Mouse (Mus musculus): ENCODE results near the gene Qrich1. TPM values are rescaled to one million over a fixed set of nuclear protein-coding genes. Genes with fewer than 3 reads are reported as not detected.
A peak's percentile ranks its signal among the peaks of the same experiment; 100 is the strongest.

Qrich1 gene
- total RNA-seq, 1 experiment, result 152 TPM

DNA sequence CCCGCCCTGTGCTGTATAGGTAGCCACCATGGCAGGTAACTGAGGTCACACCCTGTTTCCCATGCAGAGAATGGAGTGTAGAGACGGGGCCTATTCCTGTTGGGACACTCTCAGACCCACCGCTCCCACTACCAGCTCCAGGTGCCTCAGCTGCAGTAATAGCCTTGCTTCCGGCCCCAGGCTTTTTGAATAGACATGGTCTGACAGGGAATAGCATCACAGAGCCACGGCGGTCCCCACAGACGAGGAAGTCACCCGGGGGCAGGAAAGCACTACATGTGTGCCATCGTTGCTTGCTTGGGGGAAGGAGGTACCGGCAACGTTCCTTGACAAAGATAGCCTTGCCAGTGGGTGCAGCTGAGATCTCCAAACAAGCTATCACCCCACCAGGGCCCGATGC, 58.3 kb downstream of the Qrich1 start:
- Histone ChIP-seq H3K27ac (ENCODE audit: insufficient read depth, low read depth, low read length, poor library complexity, severe bottlenecking) (no peak overlapping the region), H3K4me3 (ENCODE audit: insufficient read depth in 1 of 2, low read depth in 1 of 2, low read length in 2 of 2, poor library complexity in 1 of 2, severe bottlenecking in 1 of 2) (0 out of 4 replicates have a peak overlapping the region, but pooled peaks of 1 of the 2 experiments have one; percentile 17), H3K4me1 (ENCODE audit: control insufficient read depth in 2 of 2, insufficient read depth in 2 of 2, low read length in 2 of 2, poor library complexity in 1 of 2) (peaks cover 6 to 49% of the 10 kb centered on the region in 2 experiments; a peak in 3 of 4 replicates), H3K9ac (ENCODE audit: insufficient read depth, low read depth, low read length, poor library complexity, severe bottlenecking) (no peak overlapping the region), H3K36me3 (ENCODE audit: control insufficient read depth, insufficient read depth, low read length, poor library complexity, severe bottlenecking) (peaks cover 35% of the 10 kb centered on the region), H3K9me3 (ENCODE audit: control insufficient read depth, insufficient read depth, low read depth, low read length) (no peaks in the 10 kb centered on the region)
- in situ Hi-C loops (cut with MboI; ENCODE audit: low sequenced_read_pairs in 2 of 2, unreplicated experiment in 2 of 2), result no loop called here
- DNase-seq (ENCODE audit: low read depth, low spot score), result no peak
- TF ChIP-seq CHD2 (IDR thresholded peaks at IDR 0.05; ENCODE audit: low read depth, low read length) (no peak), ZNF384 (IDR thresholded peaks at IDR 0.05; ENCODE audit: low read depth, low read length) (no peak), ZC3H11A (IDR thresholded peaks at IDR 0.05; ENCODE audit: borderline replicate concordance, low read depth, low read length) (no peak), HCFC1 (IDR thresholded peaks at IDR 0.05; ENCODE audit: borderline replicate concordance, insufficient read depth, low read length) (no peak), MAFK (IDR thresholded peaks at IDR 0.05; ENCODE audit: insufficient read depth, low read depth, low read length) (no peak)

DNA sequence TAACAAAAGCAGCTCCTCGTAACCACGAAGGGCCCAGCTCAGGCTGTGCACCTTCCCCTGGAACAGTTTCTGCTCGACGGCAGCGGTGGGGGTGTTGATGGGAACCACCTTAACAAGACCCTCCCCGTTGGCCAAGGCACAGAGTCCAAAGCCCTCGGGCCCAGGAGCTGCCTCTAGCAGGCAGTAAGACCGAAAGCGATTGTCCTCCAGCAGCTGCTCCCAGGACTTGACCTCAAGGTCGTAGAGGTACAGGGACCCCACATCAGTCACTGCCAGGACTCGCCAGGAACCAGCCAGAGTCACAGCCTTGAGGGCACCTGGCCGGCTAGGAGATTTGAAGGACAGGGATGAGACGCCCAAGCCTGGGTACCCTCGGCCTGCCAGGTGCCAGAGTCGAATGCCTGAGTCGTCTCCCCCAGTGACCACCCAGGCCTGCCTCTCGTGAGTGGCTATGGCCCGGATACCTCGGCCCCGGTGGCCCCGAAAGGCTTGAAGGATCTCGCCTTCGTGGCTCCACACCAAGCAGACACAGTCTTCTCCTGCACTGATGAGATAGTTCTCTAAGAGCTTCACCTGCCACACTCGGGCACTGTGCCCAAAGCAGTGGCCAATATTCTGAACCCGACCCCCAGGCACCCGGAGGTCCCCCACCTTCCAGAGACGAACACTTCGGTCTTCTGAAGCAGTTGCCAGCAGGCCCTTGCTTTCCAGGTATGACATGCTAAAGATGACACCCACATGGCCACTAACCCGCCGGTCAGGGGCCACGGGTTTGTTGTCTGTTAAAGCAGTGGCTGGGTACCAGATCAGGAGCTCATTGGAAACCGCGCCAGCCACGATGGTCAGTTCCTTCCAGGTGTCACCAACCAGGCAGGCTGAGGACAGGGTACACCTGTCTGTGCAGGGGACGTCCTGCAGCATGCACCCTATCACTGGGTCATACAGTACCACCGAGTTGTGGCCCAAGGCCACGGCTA, 59.0 kb downstream of the Qrich1 start:
- no peak overlapping the region for H3K9ac ChIP-seq (ENCODE audit: insufficient read depth, low read depth, low read length, poor library complexity, severe bottlenecking)
- H3K36me3 ChIP-seq (ENCODE audit: control insufficient read depth, insufficient read depth, low read length, poor library complexity, severe bottlenecking), result peaks cover 35% of the 10 kb centered on the region
- 0 out of 4 replicates have a peak overlapping the region, but pooled peaks of 1 of the 2 experiments have one; percentile 17 for H3K4me3 ChIP-seq (ENCODE audit: insufficient read depth in 1 of 2, low read depth in 1 of 2, low read length in 2 of 2, poor library complexity in 1 of 2, severe bottlenecking in 1 of 2)
- H3K9me3 ChIP-seq (ENCODE audit: control insufficient read depth, insufficient read depth, low read depth, low read length), result no peaks in the 10 kb centered on the region
- H3K4me1 ChIP-seq (ENCODE audit: control insufficient read depth in 2 of 2, insufficient read depth in 2 of 2, low read length in 2 of 2, poor library complexity in 1 of 2), result peaks cover 6 to 50% of the 10 kb centered on the region in 2 experiments; a peak in 3 of 4 replicates
- no peak for TF ChIP-seq ZC3H11A (IDR thresholded peaks at IDR 0.05; ENCODE audit: borderline replicate concordance, low read depth, low read length)
- no peak for TF ChIP-seq MAFK (IDR thresholded peaks at IDR 0.05; ENCODE audit: insufficient read depth, low read depth, low read length)
- no peak for TF ChIP-seq ZNF384 (IDR thresholded peaks at IDR 0.05; ENCODE audit: low read depth, low read length)
- no peak for TF ChIP-seq HCFC1 (IDR thresholded peaks at IDR 0.05; ENCODE audit: borderline replicate concordance, insufficient read depth, low read length)
- no peak for TF ChIP-seq CHD2 (IDR thresholded peaks at IDR 0.05; ENCODE audit: low read depth, low read length)
- DNase-seq (ENCODE audit: low read depth, low spot score), result no peak
- in situ Hi-C loops (cut with MboI; ENCODE audit: low sequenced_read_pairs in 2 of 2, unreplicated experiment in 2 of 2), result no loop called here
- no peak overlapping the region for H3K27ac ChIP-seq (ENCODE audit: insufficient read depth, low read depth, low read length, poor library complexity, severe bottlenecking)

DNA sequence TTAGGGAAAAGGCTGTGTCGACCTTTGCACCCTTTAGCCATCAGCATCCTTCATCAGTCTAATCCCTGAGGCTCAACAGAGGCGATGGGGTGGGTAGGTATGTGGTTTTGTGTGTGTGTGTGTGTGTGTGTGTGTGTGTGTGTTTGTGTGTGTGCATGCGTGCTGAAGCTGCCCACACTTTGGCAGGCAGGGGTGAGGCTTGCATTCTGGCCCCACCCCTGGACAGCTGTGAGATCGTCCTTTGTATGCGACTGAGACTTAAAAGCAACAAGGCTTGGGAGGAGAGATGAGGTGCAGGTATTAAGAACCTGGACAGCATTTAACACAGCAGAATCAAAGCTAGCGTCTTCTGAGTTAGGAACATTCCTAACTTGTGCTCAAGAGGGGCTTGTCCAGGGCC, 60.4 kb downstream of the Qrich1 start:
- Histone ChIP-seq H3K4me1 (ENCODE audit: control insufficient read depth in 2 of 2, insufficient read depth in 2 of 2, low read length in 2 of 2, poor library complexity in 1 of 2) (peaks cover 6 to 43% of the 10 kb centered on the region in 2 experiments; a peak in 3 of 4 replicates), H3K4me3 (ENCODE audit: insufficient read depth in 1 of 2, low read depth in 1 of 2, low read length in 2 of 2, poor library complexity in 1 of 2, severe bottlenecking in 1 of 2) (0 out of 4 replicates have a peak overlapping the region, but pooled peaks of 1 of the 2 experiments have one; percentile 76), H3K9me3 (ENCODE audit: control insufficient read depth, insufficient read depth, low read depth, low read length) (no peaks in the 10 kb centered on the region), H3K36me3 (ENCODE audit: control insufficient read depth, insufficient read depth, low read length, poor library complexity, severe bottlenecking) (peaks cover 22% of the 10 kb centered on the region), H3K9ac (ENCODE audit: insufficient read depth, low read depth, low read length, poor library complexity, severe bottlenecking) (no peak overlapping the region), H3K27ac (ENCODE audit: insufficient read depth, low read depth, low read length, poor library complexity, severe bottlenecking) (no peak overlapping the region)
- TF ChIP-seq ZC3H11A (IDR thresholded peaks at IDR 0.05; ENCODE audit: borderline replicate concordance, low read depth, low read length), result no peak
- TF ChIP-seq ZNF384 (IDR thresholded peaks at IDR 0.05; ENCODE audit: low read depth, low read length), result no peak
- no peak for TF ChIP-seq HCFC1 (IDR thresholded peaks at IDR 0.05; ENCODE audit: borderline replicate concordance, insufficient read depth, low read length)
- no peak for TF ChIP-seq CHD2 (IDR thresholded peaks at IDR 0.05; ENCODE audit: low read depth, low read length)
- no peak for TF ChIP-seq MAFK (IDR thresholded peaks at IDR 0.05; ENCODE audit: insufficient read depth, low read depth, low read length)
- in situ Hi-C loops (cut with MboI; ENCODE audit: low sequenced_read_pairs in 2 of 2, unreplicated experiment in 2 of 2), result no loop called here
- DNase-seq (ENCODE audit: low read depth, low spot score), result no peak

DNA sequence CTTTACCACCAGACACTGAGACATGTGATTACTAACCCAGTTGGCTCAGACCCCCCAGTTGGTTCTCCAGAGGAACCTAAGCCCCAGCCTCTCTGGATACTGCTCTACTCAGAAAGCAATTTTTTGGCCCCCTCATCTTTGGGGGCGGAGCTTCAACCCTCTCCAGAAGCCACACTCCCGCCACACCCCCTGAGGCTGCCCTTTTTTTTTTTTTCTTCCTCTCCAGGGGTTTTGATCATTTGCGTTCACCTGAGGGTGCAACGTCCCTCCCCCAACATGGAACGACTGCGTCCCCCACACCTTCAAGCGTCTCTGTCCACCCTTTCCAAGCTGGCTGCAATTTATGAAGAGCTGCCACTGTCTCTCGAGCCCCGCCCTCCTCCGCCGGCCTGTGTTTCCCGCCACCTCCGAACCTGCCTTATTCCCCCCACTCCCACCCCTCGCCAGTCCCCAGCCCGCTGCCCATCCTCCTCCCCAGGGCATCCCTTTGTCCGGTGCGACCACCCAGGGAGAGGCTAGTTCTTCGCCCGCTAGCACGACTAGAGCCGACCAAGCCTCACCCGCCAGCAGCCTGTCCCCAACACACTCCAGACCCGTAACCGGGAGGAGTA, 61.4 kb downstream of the Qrich1 start:
- in situ Hi-C loops (cut with MboI; ENCODE audit: low sequenced_read_pairs in 2 of 2, unreplicated experiment in 2 of 2), result no loop called here
- H3K36me3 ChIP-seq (ENCODE audit: control insufficient read depth, insufficient read depth, low read length, poor library complexity, severe bottlenecking), result peaks cover 12% of the 10 kb centered on the region
- no peak for DNase-seq (ENCODE audit: low read depth, low spot score)
- TF ChIP-seq CHD2 (IDR thresholded peaks at IDR 0.05; ENCODE audit: low read depth, low read length), result no peak
- peak; percentile 87 for TF ChIP-seq ZNF384 (IDR thresholded peaks at IDR 0.05; ENCODE audit: low read depth, low read length)
- H3K9ac ChIP-seq (ENCODE audit: insufficient read depth, low read depth, low read length, poor library complexity, severe bottlenecking), result peak overlapping the region; percentile 96
- peaks cover 6 to 42% of the 10 kb centered on the region in 2 experiments; a peak in 3 of 4 replicates for H3K4me1 ChIP-seq (ENCODE audit: control insufficient read depth in 2 of 2, insufficient read depth in 2 of 2, low read length in 2 of 2, poor library complexity in 1 of 2)
- H3K9me3 ChIP-seq (ENCODE audit: control insufficient read depth, insufficient read depth, low read depth, low read length), result no peaks in the 10 kb centered on the region
- H3K27ac ChIP-seq (ENCODE audit: insufficient read depth, low read depth, low read length, poor library complexity, severe bottlenecking), result peak overlapping the region; percentile 86
- peak overlapping the region; percentile 76 to 96 for H3K4me3 ChIP-seq (ENCODE audit: insufficient read depth in 1 of 2, low read depth in 1 of 2, low read length in 2 of 2, poor library complexity in 1 of 2, severe bottlenecking in 1 of 2)
